Mouse (Mus musculus) hindbrain, embryonic 15.5 days (tissue): ENCODE data around the gene Hnmt. TPM values are rescaled to one million over a fixed set of nuclear protein-coding genes. Genes with fewer than 3 reads are reported as not detected.
"Not testable (repeated sequence)": the region's sequence is repeated elsewhere in the genome, so short reads cannot be mapped to it uniquely, and the experiment has no call there.

Experiments used
- ATAC-seq: fragments of 200-750 bp; cut with Nextera tagmentation; 2 replicates; pipeline ENCODE4 v1.8.0; 2017; ENCODE audit warnings: low read depth, moderate number of reproducible peaks, moderate TSS enrichment; ENCODE audit not compliant: low FRiP score
- H3K27ac ChIP-seq: fragments of 300-500 bp; sonication (generic); replicated peaks from 2 replicates; pipeline ENCODE4 v1.5.1; 2015; ENCODE audit warnings: mild to moderate bottlenecking, inconsistent platforms
- H3K27me3 ChIP-seq: fragments of 300-500 bp; sonication (generic); 2 replicates; pipeline ENCODE4 v1.6.1; 2015; ENCODE audit warnings: control low read depth, inconsistent platforms
- H3K36me3 ChIP-seq: fragments of 300-500 bp; sonication (generic); 2 replicates; pipeline ENCODE4 v1.6.1; 2015; ENCODE audit warnings: control low read depth, inconsistent platforms
- H3K4me1 ChIP-seq: fragments of 300-500 bp; sonication (generic); replicated peaks from 2 replicates; pipeline ENCODE4 v1.6.1; 2015; ENCODE audit warnings: control low read depth, inconsistent platforms
- H3K4me2 ChIP-seq: fragments of 300-500 bp; sonication (generic); 2 replicates; pipeline ENCODE4 v1.6.1; 2015; ENCODE audit warnings: moderate library complexity, mild to moderate bottlenecking, inconsistent platforms
- H3K4me3 ChIP-seq: fragments of 300-500 bp; sonication (generic); 2 replicates; pipeline ENCODE4 v1.5.1; 2015; ENCODE audit warnings: mild to moderate bottlenecking, inconsistent platforms
- H3K9ac ChIP-seq: fragments of 300-500 bp; sonication (generic); 2 replicates; pipeline ENCODE4 v1.6.1; 2015; ENCODE audit warnings: inconsistent platforms
- H3K9me3 ChIP-seq: fragments of 300-500 bp; sonication (generic); 2 replicates; pipeline ENCODE4 v1.6.1; 2016; ENCODE audit warnings: control low read depth, inconsistent platforms
- WGBS: fragments of 180-500 bp; shearing (Covaris S2); methylation state at CpG from one replicate; pipeline ENCODE4 v1.1.7; 2015; 5-methylcytosine and 5-hydroxymethylcytosine counted together
- polyA plus RNA-seq: library from polyadenylated mRNA; unstranded; fragments of >200 nt; fragmentation: Nextera tagmentation; extraction: Ambion mirVana; gene quantifications from 2 replicates; pipeline ENCODE4 v1.2.1, GENCODE M21; 2015

Hnmt gene
- 11.6 and 13.6 TPM in 2 replicates for polyA plus RNA-seq

- H3K4me1 ChIP-seq: peaks cover 3% of the 10 kb centered on the region; the same call in 1 of the 2 replicates
- H3K27ac ChIP-seq: peak within 1 kb of the TSS; percentile 83
- 49% methylated on average over 7 of the region's 7 CpGs for WGBS
- H3K4me3 ChIP-seq: peak within 1 kb of the TSS; percentile 48
- no peaks in the 10 kb centered on the region for H3K9me3 ChIP-seq
- H3K4me2 ChIP-seq: peak within 1 kb of the TSS; percentile 58
- peak within 1 kb of the TSS; percentile 62 for H3K9ac ChIP-seq
- no peak for ATAC-seq
- H3K27me3 ChIP-seq: no peaks in the 10 kb centered on the region
- no peaks in the 10 kb centered on the region for H3K36me3 ChIP-seq
Measured at GRCm38 (mm10) chr2:24049344-24049990, at the start of gene Hnmt. Gene Hnmt, minus strand, starts transcription at chr2:24049394.

GRCm38 (mm10) chr2:24096495-24096894 is 47.3 kb upstream of the Hnmt start, which contains the start of gene Tbpl2:
Gene Tbpl2, minus strand, starts transcription at chr2:24096595.
- WGBS: 87% methylated on average over 4 of the region's 4 CpGs
- Histone ChIP-seq H3K4me3 (no peak within 1 kb of the TSS), H3K27ac (no peak within 1 kb of the TSS), H3K36me3 (no peaks in the 10 kb centered on the region), H3K27me3 (no peaks in the 10 kb centered on the region), H3K9ac (no peak within 1 kb of the TSS), H3K4me1 (no peaks in the 10 kb centered on the region), H3K4me2 (no peak within 1 kb of the TSS), H3K9me3 (no peaks in the 10 kb centered on the region)
- ATAC-seq: no peak

- no peaks in the 10 kb centered on the region for H3K36me3 ChIP-seq
- ATAC-seq: no peak
- H3K27ac ChIP-seq: no peak overlapping the region
- H3K9me3 ChIP-seq: no peaks in the 10 kb centered on the region
- no peak overlapping the region for H3K4me2 ChIP-seq
- no peaks in the 10 kb centered on the region for H3K4me1 ChIP-seq
- no peak overlapping the region for H3K4me3 ChIP-seq
- H3K27me3 ChIP-seq: no peaks in the 10 kb centered on the region
- H3K9ac ChIP-seq: no peak overlapping the region
- WGBS: 85% methylated on average over 1 of the region's 1 CpGs
Measured at GRCm38 (mm10) chr2:24090921-24091320, 41.7 kb upstream of the Hnmt start.

- H3K27ac ChIP-seq: no peak overlapping the region
- WGBS: 84% methylated on average over 3 of the region's 3 CpGs
- H3K4me3 ChIP-seq: no peak overlapping the region
- H3K4me2 ChIP-seq: no peak overlapping the region
- ATAC-seq: no peak
- no peaks in the 10 kb centered on the region for H3K36me3 ChIP-seq
- no peaks in the 10 kb centered on the region for H3K9me3 ChIP-seq
- H3K4me1 ChIP-seq: peaks cover 3% of the 10 kb centered on the region; the same call in 1 of the 2 replicates
- H3K9ac ChIP-seq: no peak overlapping the region
- H3K27me3 ChIP-seq: no peaks in the 10 kb centered on the region
Measured at GRCm38 (mm10) chr2:24050459-24050858, 1.3 kb upstream of the Hnmt start.

GRCm38 (mm10) chr2:24048480-24049097 is 605 bp downstream of the Hnmt start:
- Histone ChIP-seq H3K36me3 (no peaks in the 10 kb centered on the region), H3K4me3 (peak overlapping the region; percentile 48), H3K9ac (peak overlapping the region; percentile 62), H3K27ac (peak overlapping the region; percentile 83), H3K27me3 (no peaks in the 10 kb centered on the region), H3K4me1 (peaks cover 3% of the 10 kb centered on the region; the same call in 1 of the 2 replicates), H3K9me3 (no peaks in the 10 kb centered on the region), H3K4me2 (peak overlapping the region; percentile 58)
- WGBS: 7% methylated on average over 16 of the region's 16 CpGs
- ATAC-seq: peak; percentile 93

- ATAC-seq: peak; percentile 69
- H3K36me3 ChIP-seq: no peaks in the 10 kb centered on the region
Measured at GRCm38 (mm10) chr2:24047551-24048479, 1.4 kb downstream of the Hnmt start.

GRCm38 (mm10) chr2:24042901-24043300 is 6.3 kb downstream of the Hnmt start:
- no peak for ATAC-seq
- no peak overlapping the region for H3K27ac ChIP-seq
- no peaks in the 10 kb centered on the region; the same call in 1 of the 2 replicates for H3K4me1 ChIP-seq
- no peak overlapping the region for H3K4me3 ChIP-seq
- H3K9ac ChIP-seq: no peak overlapping the region
- no peaks in the 10 kb centered on the region for H3K27me3 ChIP-seq
- no peaks in the 10 kb centered on the region for H3K36me3 ChIP-seq
- no peak overlapping the region for H3K4me2 ChIP-seq
- 88% methylated on average over 1 of the region's 1 CpGs for WGBS
- no peaks in the 10 kb centered on the region for H3K9me3 ChIP-seq

More at GRCm38 (mm10) chr2:24047551-24048479, 1.4 kb downstream of the Hnmt start:
- Histone ChIP-seq H3K9me3 (no peaks in the 10 kb centered on the region), H3K4me1 (peaks cover 3% of the 10 kb centered on the region; the same call in 1 of the 2 replicates), H3K9ac (peak overlapping the region; percentile 62; the same call in 1 of the 2 replicates), H3K27me3 (no peaks in the 10 kb centered on the region), H3K4me3 (peak overlapping the region; percentile 48), H3K27ac (peak overlapping the region; percentile 83), H3K4me2 (peak overlapping the region; percentile 58)
- 14% methylated on average over 6 of the region's 6 CpGs for WGBS

- Histone ChIP-seq H3K27me3 (no peaks in the 10 kb centered on the region), H3K4me3 (no peak overlapping the region), H3K9ac (no peak overlapping the region), H3K36me3 (no peaks in the 10 kb centered on the region), H3K27ac (no peak overlapping the region), H3K9me3 (no peaks in the 10 kb centered on the region), H3K4me1 (no peaks in the 10 kb centered on the region), H3K4me2 (no peak overlapping the region)
- 91% methylated on average over 1 of the region's 1 CpGs for WGBS
- ATAC-seq: no peak
Measured at GRCm38 (mm10) chr2:24040531-24040930, 8.7 kb downstream of the Hnmt start.

- H3K36me3 ChIP-seq, H3K4me1 ChIP-seq, H3K9me3 ChIP-seq, ATAC-seq, H3K4me3 ChIP-seq, H3K9ac ChIP-seq, H3K27me3 ChIP-seq, H3K27ac ChIP-seq, H3K4me2 ChIP-seq: not testable (repeated sequence)
Measured at GRCm38 (mm10) chr2:24019386-24019785, 29.8 kb downstream of the Hnmt start.

GRCm38 (mm10) chr2:24018966-24019365 is 30.2 kb downstream of the Hnmt start:
- Histone ChIP-seq H3K4me3 (no peak overlapping the region), H3K4me2 (no peak overlapping the region), H3K9me3 (no peaks in the 10 kb centered on the region), H3K27me3 (no peaks in the 10 kb centered on the region), H3K36me3 (no peaks in the 10 kb centered on the region), H3K4me1 (no peaks in the 10 kb centered on the region), H3K9ac (no peak overlapping the region), H3K27ac (no peak overlapping the region)
- 91% methylated on average over 1 of the region's 1 CpGs for WGBS
- no peak for ATAC-seq

- H3K4me1 ChIP-seq: no peaks in the 10 kb centered on the region
- no peak for ATAC-seq
- WGBS: 89% methylated on average over 5 of the region's 5 CpGs
- H3K4me2 ChIP-seq: no peak overlapping the region
- H3K27me3 ChIP-seq: no peaks in the 10 kb centered on the region
- no peak overlapping the region for H3K9ac ChIP-seq
- no peak overlapping the region for H3K27ac ChIP-seq
- H3K9me3 ChIP-seq: no peaks in the 10 kb centered on the region
- H3K36me3 ChIP-seq: no peaks in the 10 kb centered on the region
- H3K4me3 ChIP-seq: no peak overlapping the region
Measured at GRCm38 (mm10) chr2:24014957-24015356, 34.2 kb downstream of the Hnmt start.

GRCm38 (mm10) chr2:23999323-23999722 is 49.9 kb downstream of the Hnmt start:
- no peak overlapping the region for H3K9ac ChIP-seq
- 94% methylated on average over 1 of the region's 1 CpGs for WGBS
- no peaks in the 10 kb centered on the region for H3K9me3 ChIP-seq
- no peak overlapping the region for H3K4me3 ChIP-seq
- no peak overlapping the region for H3K4me2 ChIP-seq
- H3K27ac ChIP-seq: no peak overlapping the region
- ATAC-seq: no peak
- no peaks in the 10 kb centered on the region for H3K4me1 ChIP-seq
- H3K36me3 ChIP-seq: no peaks in the 10 kb centered on the region
- no peaks in the 10 kb centered on the region for H3K27me3 ChIP-seq
